Mouse (Mus musculus) CH12.LX (cell line): ENCODE results near the gene Asl. TPM values are rescaled to one million over a fixed set of nuclear protein-coding genes. Genes with fewer than 3 reads are reported as not detected.

Source experiments
- DNase-seq: peaks from one replicate; pipeline ENCODE4 v3.0.0-alpha.2; 2013; ENCODE audit errors: extremely low read depth
- H3K27ac ChIP-seq: 2 replicates; pipeline ENCODE4 v1.5.1; 2012; ENCODE audit warnings: low read depth, mild to moderate bottlenecking, control low read depth, moderate library complexity; ENCODE audit not compliant: insufficient read depth
- H3K27me3 ChIP-seq: replicated peaks from 2 replicates; pipeline ENCODE3; 2012; ENCODE audit warnings: inconsistent platforms
- H3K36me3 ChIP-seq, 2 experiments: replicated peaks in 1 of 2; 2 replicates each; pipeline versions ENCODE3 to v1.6.1; 2012; ENCODE audit warnings: inconsistent platforms in 1 of 2, low read length in 1 of 2, mild to moderate bottlenecking in 1 of 2, mixed read lengths in 1 of 2, moderate library complexity in 1 of 2; ENCODE audit not compliant: control insufficient read depth in 1 of 2, insufficient read depth in 1 of 2
- H3K4me1 ChIP-seq, 2 experiments: 2 replicates each; pipeline ENCODE4 v1.6.1; 2012; ENCODE audit warnings: inconsistent platforms in 1 of 2, moderate library complexity in 1 of 2; ENCODE audit not compliant: insufficient read depth in 2 of 2, control insufficient read depth in 1 of 2
- H3K4me2 ChIP-seq: 2 replicates; pipeline ENCODE4 v1.6.1; 2012; ENCODE audit warnings: low read depth, mild to moderate bottlenecking, control low read depth; ENCODE audit not compliant: poor library complexity, insufficient read depth, severe bottlenecking
- H3K4me3 ChIP-seq, 3 experiments: fragments of 150-350 bp in 1 of 3; sonication (generic) in 1 of 3; replicated peaks in 1 of 3; 2 replicates each; pipeline versions ENCODE3 to v1.5.1; 2011 to 2012; ENCODE audit warnings: low read depth in 2 of 3, low read length in 2 of 3, mild to moderate bottlenecking in 2 of 3, moderate library complexity in 2 of 3, control low read depth in 1 of 3, improper control_type of control experiment in 1 of 3, inconsistent platforms in 1 of 3, mixed read lengths in 1 of 3; ENCODE audit not compliant: poor library complexity in 1 of 3
- H3K79me2 ChIP-seq: replicated peaks from 2 replicates; pipeline ENCODE4 v1.6.1; 2012; ENCODE audit warnings: mild to moderate bottlenecking, moderate library complexity; ENCODE audit not compliant: control insufficient read depth, poor library complexity, insufficient read depth, severe bottlenecking; ENCODE audit errors: extremely low read depth
- H3K9ac ChIP-seq: 2 replicates; pipeline ENCODE4 v1.6.1; 2012; ENCODE audit warnings: low read depth, mild to moderate bottlenecking, control low read depth, moderate library complexity; ENCODE audit not compliant: insufficient read depth
- H3K9me3 ChIP-seq: replicated peaks from 2 replicates; pipeline ENCODE3; 2012; ENCODE audit warnings: low read length, inconsistent platforms, mixed read lengths
- CTCF ChIP-seq, 2 experiments: IDR thresholded peaks in 1 of 2; conservative IDR thresholded peaks in 1 of 2; 2 replicates each; pipeline ENCODE4 v1.5.1; 2011 to 2012; ENCODE audit warnings: low read depth in 2 of 2, low read length in 2 of 2, improper control_type of control experiment in 1 of 2, inconsistent platforms in 1 of 2, mild to moderate bottlenecking in 1 of 2, moderate library complexity in 1 of 2
- EP300 ChIP-seq: IDR thresholded peaks from 2 replicates; pipeline ENCODE4 v1.6.1; 2011; ENCODE audit warnings: low read length, improper control_type of control experiment
- GABPA ChIP-seq: IDR thresholded peaks from 2 replicates; pipeline ENCODE4 v1.6.1; 2012; ENCODE audit warnings: low read depth, low read length, improper control_type of control experiment, inconsistent platforms; ENCODE audit not compliant: insufficient replicate concordance
- HCFC1 ChIP-seq: IDR thresholded peaks from 2 replicates; pipeline ENCODE4 v1.6.1; 2012; ENCODE audit warnings: low read depth, mild to moderate bottlenecking, inconsistent platforms, low read length, improper control_type of control experiment
- JUN ChIP-seq: IDR thresholded peaks from 2 replicates; pipeline ENCODE4 v1.6.1; 2011; ENCODE audit warnings: low read depth, mild to moderate bottlenecking, low read length, improper control_type of control experiment, moderate library complexity; ENCODE audit not compliant: insufficient read depth
- KAT2A ChIP-seq: IDR thresholded peaks from 2 replicates; pipeline ENCODE4 v1.6.1; 2012; ENCODE audit warnings: low read length, improper control_type of control experiment, inconsistent platforms; ENCODE audit not compliant: insufficient replicate concordance
- MAFK ChIP-seq: IDR thresholded peaks from 2 replicates; pipeline ENCODE4 v1.6.1; 2011; ENCODE audit warnings: low read length, improper control_type of control experiment; ENCODE audit not compliant: insufficient replicate concordance
- MAX ChIP-seq: IDR thresholded peaks from 2 replicates; pipeline ENCODE4 v1.6.1; 2011; ENCODE audit warnings: low read length, improper control_type of control experiment
- MAZ ChIP-seq: IDR thresholded peaks from 2 replicates; pipeline ENCODE4 v1.6.1; 2012; ENCODE audit warnings: low read depth, mild to moderate bottlenecking, inconsistent platforms, low read length, improper control_type of control experiment, moderate library complexity
- MEF2A ChIP-seq: IDR thresholded peaks from 2 replicates; pipeline ENCODE4 v1.6.1; 2014; ENCODE audit warnings: low read depth, mild to moderate bottlenecking, inconsistent platforms, low read length, improper control_type of control experiment, borderline replicate concordance
- MYC ChIP-seq: IDR thresholded peaks from 2 replicates; pipeline ENCODE4 v1.6.1; 2011; ENCODE audit warnings: low read depth, mild to moderate bottlenecking, improper control_type of control experiment, low read length
- NRF1 ChIP-seq: IDR thresholded peaks from 2 replicates; pipeline ENCODE4 v1.6.1; 2014; ENCODE audit warnings: low read depth, mild to moderate bottlenecking, inconsistent platforms, low read length, improper control_type of control experiment, moderate library complexity
- POLR2A ChIP-seq: IDR thresholded peaks from 2 replicates; pipeline ENCODE4 v1.6.1; 2011; ENCODE audit warnings: low read depth, mild to moderate bottlenecking, improper control_type of control experiment, low read length
- POLR2AphosphoS2 ChIP-seq: IDR thresholded peaks from 2 replicates; pipeline ENCODE4 v1.6.1; 2011; ENCODE audit warnings: low read depth, low read length, improper control_type of control experiment
- RAD21 ChIP-seq: IDR thresholded peaks from 2 replicates; pipeline ENCODE4 v1.6.1; 2011; ENCODE audit warnings: low read depth, mild to moderate bottlenecking, low read length, improper control_type of control experiment, moderate library complexity
- RCOR1 ChIP-seq: conservative IDR thresholded peaks from 2 replicates; pipeline ENCODE4 v1.6.1; 2012; ENCODE audit warnings: low read depth, mild to moderate bottlenecking, inconsistent platforms, low read length, improper control_type of control experiment
- SIN3A ChIP-seq: IDR thresholded peaks from 2 replicates; pipeline ENCODE4 v1.6.1; 2012; ENCODE audit warnings: low read length, improper control_type of control experiment, inconsistent platforms
- SMC3 ChIP-seq: IDR thresholded peaks from 2 replicates; pipeline ENCODE4 v1.6.1; 2011; ENCODE audit warnings: low read depth, low read length, improper control_type of control experiment
- TBP ChIP-seq: conservative IDR thresholded peaks from 2 replicates; pipeline ENCODE4 v1.6.1; 2011; ENCODE audit warnings: low read depth, low read length, improper control_type of control experiment
- UBTF ChIP-seq: IDR thresholded peaks from 2 replicates; pipeline ENCODE4 v1.6.1; 2012; ENCODE audit warnings: low read depth, mild to moderate bottlenecking, inconsistent platforms, low read length, improper control_type of control experiment, moderate library complexity
- ZKSCAN1 ChIP-seq: IDR thresholded peaks from 2 replicates; pipeline ENCODE4 v1.6.1; 2012; ENCODE audit warnings: low read depth, inconsistent platforms, low read length, improper control_type of control experiment, borderline replicate concordance
- ZNF384 ChIP-seq: IDR thresholded peaks from 2 replicates; pipeline ENCODE4 v1.6.1; 2012; ENCODE audit warnings: low read depth, low read length, improper control_type of control experiment, inconsistent platforms
- dilution Hi-C: fragments of 300-500 bp; cut with MboI; formaldehyde crosslinking; loops from 2 replicates; pipeline ENCODE4 v1.14.3; 2020; ENCODE audit warnings: low sequenced_read_pairs; ENCODE audit not compliant: extremely low pct_unique_long_range_greater_than_20kb, extremely low pct_ligation_motif_present
- in situ Hi-C: fragments of 300-500 bp; cut with MboI; formaldehyde crosslinking; loops from 3 replicates; pipeline ENCODE4 v1.14.3; 2019; ENCODE audit warnings: low sequenced_read_pairs, low pct_ligation_motif_present, low pct_unique_long_range_greater_than_20kb, mixed read lengths
- polyA plus RNA-seq: library from polyadenylated mRNA; unstranded; fragments of >175 nt; gene quantifications from 2 replicates; pipeline ENCODE4 v1.2.1, GENCODE M21; 2012; ENCODE audit warnings: low read depth; ENCODE audit not compliant: insufficient read length
- total RNA-seq, 2 experiments: library from RNA; depleted of rRNA; stranded (reverse); fragments of 300-350 nt in 1 of 2; fragments of >200 nt in 1 of 2; gene quantifications; 2 replicates each; pipeline ENCODE4 v1.2.3; 2012 to 2014

The Asl gene
- total and polyA plus RNA-seq, 3 experiments, result 44.8 to 70.4 (median 61.0) TPM

DNA sequence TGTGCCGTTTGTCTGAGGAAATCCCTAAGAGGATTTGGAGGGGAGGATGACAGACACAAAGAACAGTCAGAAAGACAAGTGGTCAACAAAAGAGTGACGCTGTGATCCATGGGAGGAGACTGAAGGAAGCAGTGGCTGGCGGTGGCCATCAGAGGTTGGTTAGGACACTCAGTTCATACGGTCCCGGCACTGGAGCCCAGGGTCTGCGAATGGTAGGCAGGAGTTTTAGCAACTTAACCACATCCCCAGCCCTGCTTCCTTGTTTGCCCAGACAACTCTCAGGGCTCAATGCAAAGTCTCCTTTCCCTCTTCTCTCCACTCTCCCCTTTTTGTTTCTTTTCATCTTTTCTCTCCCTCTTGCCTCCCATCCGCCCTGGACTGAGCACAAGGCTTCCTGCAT lies 17.1 kb upstream of the Asl start:
- Histone ChIP-seq H3K4me3 (no peak overlapping the region), H3K9ac (no peak overlapping the region), H3K4me2 (no peak overlapping the region), H3K27me3 (no peaks in the 10 kb centered on the region), H3K36me3 (peaks cover 72 to 93% of the 10 kb centered on the region in 2 experiments)
- TF ChIP-seq RCOR1 (no peak), POLR2A (no peak), GABPA (no peak), MYC (no peak), MAZ (no peak)
- TF ChIP-seq, all 38 proteins: peak for 0
- in situ Hi-C loops (loop anchor here (5.0 kb wide), 1 partner anchor 91 kb away; no protein-coding TSS in a partner anchor), dilution Hi-C loops (no loop called here)
- Histone ChIP-seq H3K9me3 (no peaks in the 10 kb centered on the region), H3K79me2 (no peaks in the 10 kb centered on the region; the same call in 1 of the 2 replicates), H3K27ac (no peak overlapping the region), H3K4me1 (peaks cover 0 to 15% of the 10 kb centered on the region in 2 experiments; a peak in 2 of 4 replicates)
- no peak for DNase-seq

DNA sequence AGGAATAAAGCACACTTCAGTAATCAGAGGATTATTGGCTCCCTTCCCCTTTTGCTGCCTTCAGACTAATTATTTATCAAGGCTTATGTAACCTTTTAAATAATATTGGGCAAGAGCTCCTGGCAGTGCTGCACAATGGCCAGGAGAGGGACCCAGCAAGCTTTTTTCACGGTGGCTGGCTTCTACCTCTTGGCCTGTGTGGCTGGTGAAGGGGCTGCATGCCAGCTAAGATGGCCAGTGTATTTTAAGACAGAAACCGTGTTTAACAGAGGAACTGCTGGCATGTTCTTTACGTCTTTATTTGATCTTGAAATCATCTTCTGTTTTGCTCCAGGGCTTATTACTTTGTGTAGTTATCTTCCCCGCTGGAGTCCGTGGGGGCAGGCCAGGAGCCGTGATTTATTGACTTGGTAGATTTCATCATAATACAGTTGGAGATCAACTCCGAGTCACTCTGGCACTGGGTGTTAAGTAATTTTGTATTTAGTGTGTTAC lies 15.2 kb upstream of the Asl start:
- Histone ChIP-seq H3K4me1 (peaks cover 0 to 10% of the 10 kb centered on the region in 2 experiments; a peak in 2 of 4 replicates), H3K36me3 (peaks cover 73 to 94% of the 10 kb centered on the region in 2 experiments), H3K27ac (no peak overlapping the region), H3K4me2 (no peak overlapping the region), H3K4me3 (no peak overlapping the region), H3K79me2 (no peaks in the 10 kb centered on the region; the same call in 1 of the 2 replicates), H3K27me3 (no peaks in the 10 kb centered on the region), H3K9ac (no peak overlapping the region), H3K9me3 (no peaks in the 10 kb centered on the region)
- in situ Hi-C loops, result no loop called here
- peak; percentile 55 for TF ChIP-seq RAD21
- peak; percentile 27 to 65; a peak in 3 of 4 replicates for TF ChIP-seq CTCF (conservative IDR thresholded peaks at IDR 0.05 in 1 of 2, IDR thresholded peaks at IDR 0.05 in 1 of 2; ENCODE audit: low read depth in 2 of 2, low read length in 2 of 2)
- no peak for TF ChIP-seq EP300
- peak; percentile 63 for TF ChIP-seq SMC3
- no peak for DNase-seq
- dilution Hi-C loops, result no loop called here

DNA sequence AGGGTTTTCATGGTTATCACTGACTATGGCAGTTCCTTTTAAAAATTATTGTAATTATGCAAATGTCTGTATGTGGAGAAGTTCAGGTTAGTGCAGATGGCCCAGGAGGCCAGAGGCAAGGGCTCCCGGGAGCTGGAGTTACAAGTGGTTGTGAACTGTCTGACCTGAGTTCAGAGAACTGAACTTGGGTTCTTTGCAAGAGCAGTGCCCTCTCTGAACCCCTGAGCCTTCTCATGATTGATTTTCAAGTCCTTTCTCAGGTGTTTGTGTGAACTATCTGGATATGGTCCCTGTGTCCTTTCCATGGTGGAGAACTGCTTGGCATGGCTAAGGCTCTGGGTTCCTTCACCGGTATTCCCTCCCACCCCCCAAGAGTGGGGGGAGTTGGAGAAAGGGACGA lies 14.7 kb upstream of the Asl start:
- Histone ChIP-seq H3K9me3 (no peaks in the 10 kb centered on the region), H3K4me3 (no peak overlapping the region), H3K4me1 (peaks cover 0 to 5% of the 10 kb centered on the region in 2 experiments; a peak in 2 of 4 replicates), H3K27me3 (no peaks in the 10 kb centered on the region), H3K9ac (no peak overlapping the region), H3K4me2 (no peak overlapping the region), H3K79me2 (no peaks in the 10 kb centered on the region; the same call in 1 of the 2 replicates), H3K27ac (no peak overlapping the region), H3K36me3 (peaks cover 69 to 91% of the 10 kb centered on the region in 2 experiments)
- dilution Hi-C loops (no loop called here), in situ Hi-C loops (no loop called here)
- no peak for DNase-seq
- TF ChIP-seq NRF1 (no peak), JUN (no peak), KAT2A (no peak), MEF2A (no peak), SMC3 (no peak), ZNF384 (no peak), SIN3A (no peak), MAFK (no peak), UBTF (no peak), HCFC1 (no peak), ZKSCAN1 (no peak), MAX (no peak), CTCF (conservative IDR thresholded peaks at IDR 0.05 in 1 of 2, IDR thresholded peaks at IDR 0.05 in 1 of 2; ENCODE audit: low read depth in 2 of 2, low read length in 2 of 2) (no peak), TBP (no peak), POLR2AphosphoS2 (no peak)
